Mouse (Mus musculus) left cerebral cortex, postnatal 36 days (tissue): ENCODE measurements at regions not wholly inside any gene's neighbourhood (a gene's known extent, or its start where the extent isn't known, plus 50 kb on each side); places are given as distances from the start of the nearest gene placed in this dataset.
A peak's percentile ranks its signal among the peaks of the same experiment; 100 is the strongest.

Experiments
- DNase-seq, 2 experiments: peaks; one replicate each; pipeline ENCODE4 v3.0.0; 2021 to 2022; ENCODE audit warnings: low spot score in 2 of 2, mixed read lengths in 1 of 2
- intact Hi-C: fragments of 180-260 bp; cut with DNase I; formaldehyde crosslinking; loops from one replicate; pipeline ENCODE4 v1.15.1; 2025

DNA sequence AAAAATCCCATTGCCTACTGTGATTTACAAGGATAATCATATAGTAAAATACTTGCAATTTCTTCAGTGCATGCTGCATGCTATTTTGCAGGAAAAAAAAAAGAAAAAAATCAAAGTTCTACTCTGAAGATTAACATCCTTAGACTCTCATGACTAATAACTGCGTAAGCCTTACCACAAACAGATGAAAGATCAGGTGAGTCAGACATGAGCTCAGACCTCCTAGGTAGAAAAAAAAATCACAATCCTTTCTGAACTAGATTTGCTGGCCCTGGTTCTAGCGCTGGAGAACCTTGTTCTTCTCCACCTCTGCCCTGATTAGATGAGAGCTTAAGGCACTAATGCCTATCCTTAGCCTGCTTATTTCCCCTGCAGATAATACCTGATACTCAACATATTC, 96.1 kb upstream of the Snap25 start:
- intact Hi-C loops = no loop called here
- no peak for DNase-seq

DNA sequence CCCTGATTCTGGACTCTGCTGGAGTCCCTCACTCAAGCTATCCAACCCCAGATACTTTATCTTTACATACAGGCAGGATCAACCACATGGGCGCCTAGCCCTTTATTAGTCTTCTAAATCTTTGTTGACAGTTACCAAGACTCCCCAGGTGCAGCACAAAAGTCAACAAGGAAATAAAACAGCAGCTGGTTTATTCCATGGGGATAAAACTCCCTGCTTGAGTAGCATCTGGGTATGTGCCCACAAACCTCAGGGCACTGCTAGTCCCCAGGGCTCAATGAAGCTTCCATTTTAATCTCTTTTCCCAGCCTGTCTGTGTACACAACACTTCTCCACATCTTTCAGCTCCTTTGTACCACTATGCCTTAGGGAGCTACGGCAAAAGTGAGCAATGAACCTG, 95.1 kb upstream of the Snap25 start:
- intact Hi-C loops = no loop called here
- no peak for DNase-seq

DNA sequence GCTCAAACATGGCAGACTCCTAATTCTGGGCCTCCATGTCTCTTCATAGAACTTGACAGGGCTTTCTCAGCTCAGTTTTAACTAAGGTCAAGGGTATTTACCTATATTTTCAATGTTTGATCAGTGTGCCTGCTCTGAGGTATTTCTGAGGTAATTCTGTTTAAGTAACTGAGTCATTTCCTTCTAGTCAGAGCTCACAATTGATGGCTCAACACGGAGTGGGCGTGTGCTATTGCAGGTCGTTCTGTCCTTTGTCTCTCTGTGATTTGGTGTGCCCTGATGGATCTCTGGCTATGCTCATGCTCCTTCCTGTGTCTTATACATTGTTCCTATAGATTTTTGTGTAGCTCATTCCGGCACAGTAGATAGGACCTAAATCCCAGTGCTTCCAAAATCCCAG, 92.9 kb upstream of the Snap25 start:
- no peak for DNase-seq
- intact Hi-C loops = no loop called here

DNA sequence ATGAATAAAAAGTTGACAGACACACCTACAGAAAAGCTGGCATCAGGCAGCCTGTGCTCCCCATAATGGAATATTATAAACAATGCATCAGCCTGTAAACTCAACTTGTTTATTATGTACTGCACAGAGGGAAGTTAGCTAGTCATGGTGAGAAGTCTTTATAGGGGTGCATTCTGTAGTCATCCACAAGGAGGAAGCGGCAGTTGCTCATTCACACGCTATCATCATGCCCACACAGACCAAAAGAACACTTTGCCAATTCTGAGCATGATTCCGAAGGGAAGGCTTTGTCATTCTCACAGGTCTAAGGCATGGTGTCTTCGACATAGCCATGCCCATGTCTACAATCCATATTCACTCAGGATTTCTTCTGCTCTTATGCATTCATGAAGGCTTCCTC, 92.3 kb upstream of the Snap25 start:
- DNase-seq = no peak

DNA sequence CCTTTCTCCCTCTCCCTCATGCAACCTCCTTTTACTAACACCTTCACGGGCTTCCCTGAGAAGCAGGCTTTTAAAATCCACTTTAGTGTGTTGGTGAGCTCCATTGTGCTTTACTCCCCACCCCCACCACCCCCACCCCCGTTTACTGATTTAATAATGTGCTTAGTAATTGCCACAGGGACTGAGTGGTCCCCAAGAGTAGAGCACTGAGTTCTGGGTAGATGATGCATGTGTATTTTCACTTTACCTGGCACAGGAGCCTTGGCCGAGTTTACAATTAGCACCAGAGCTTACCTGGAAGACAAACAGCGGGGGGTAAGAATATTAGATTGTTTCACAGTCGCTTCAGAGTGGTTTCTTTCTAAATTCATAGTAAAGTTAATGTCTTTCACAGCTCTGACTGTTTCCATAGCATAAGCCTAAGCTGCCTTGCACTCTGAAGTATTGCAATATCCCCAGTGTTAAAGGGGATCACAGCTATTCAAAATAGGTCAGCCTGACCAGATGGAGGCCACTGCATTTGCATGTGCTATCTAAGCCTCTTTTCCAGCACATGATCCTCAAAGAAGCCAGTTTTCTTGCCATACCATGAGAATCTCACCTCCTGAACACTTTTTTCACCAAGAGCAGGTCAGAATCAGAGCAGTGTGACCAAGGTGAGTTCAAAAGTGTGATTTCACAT, 89.3 kb upstream of the Snap25 start:
- DNase-seq = no peak
- intact Hi-C loops = no loop called here

More for the DNA sequence above, 92.3 kb upstream of the Snap25 start:
- intact Hi-C loops = no loop called here

DNA sequence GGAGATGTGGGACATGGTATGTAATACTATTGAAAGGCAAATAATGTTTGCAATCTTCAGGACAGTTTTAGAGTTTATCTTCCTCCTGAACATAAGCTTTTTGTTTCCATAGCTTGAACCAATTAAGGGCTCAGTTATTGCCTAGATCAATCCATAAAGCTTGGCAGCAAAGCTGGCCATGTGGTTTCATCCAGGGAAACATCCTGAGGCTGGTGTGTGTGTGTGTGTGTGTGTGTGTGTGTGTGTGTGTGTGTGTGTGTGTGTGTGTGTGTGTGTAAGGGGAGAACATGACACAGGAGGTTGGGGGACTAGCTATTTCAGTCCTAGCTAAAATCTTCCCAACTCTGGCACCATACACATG, 88.8 kb upstream of the Snap25 start:
- intact Hi-C loops = no loop called here
- no peak for DNase-seq

DNA sequence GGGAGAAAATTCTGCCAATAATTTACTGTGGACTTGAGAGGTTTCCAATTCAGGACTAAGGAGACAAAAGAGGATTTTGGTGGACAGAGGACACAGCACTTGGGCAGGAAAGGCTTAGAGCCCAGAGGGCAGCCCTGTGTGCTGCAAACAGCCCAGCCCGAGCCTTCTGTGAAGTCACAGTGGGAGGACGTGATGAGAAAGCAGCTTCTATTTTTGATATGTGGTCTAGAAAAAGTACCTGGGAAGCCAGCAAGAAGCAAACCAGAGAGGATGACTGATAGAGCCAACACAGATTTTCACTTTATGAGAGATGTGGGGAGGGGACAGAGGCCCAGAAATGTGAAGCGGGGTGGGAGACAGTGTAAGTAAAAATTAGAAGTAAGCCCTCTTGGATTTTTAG, 66.3 kb upstream of the Snap25 start:
- intact Hi-C loops = no loop called here
- DNase-seq = peak in 1 of 2 experiments; percentile 28

DNA sequence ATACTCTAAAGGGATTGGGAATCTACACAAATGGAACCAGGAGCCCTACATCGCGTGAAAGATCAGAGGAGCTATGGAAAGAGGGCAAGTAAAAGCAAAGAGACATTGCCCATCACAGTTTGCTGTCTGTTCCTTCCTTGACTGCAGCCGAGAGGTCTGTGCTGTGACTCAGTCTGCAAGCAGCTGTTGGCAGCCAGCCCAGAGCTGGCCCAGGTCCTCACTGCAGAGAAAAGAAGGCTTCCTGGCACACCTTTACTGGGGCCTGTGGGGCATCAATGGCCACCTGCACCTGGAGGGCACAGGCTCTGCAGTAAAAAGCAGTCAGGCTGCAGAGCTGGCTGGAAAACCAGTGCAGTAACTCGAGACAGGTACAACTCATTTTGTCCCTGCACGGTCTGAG, 64.6 kb upstream of the Snap25 start:
- peak; percentile 37 for DNase-seq

DNA sequence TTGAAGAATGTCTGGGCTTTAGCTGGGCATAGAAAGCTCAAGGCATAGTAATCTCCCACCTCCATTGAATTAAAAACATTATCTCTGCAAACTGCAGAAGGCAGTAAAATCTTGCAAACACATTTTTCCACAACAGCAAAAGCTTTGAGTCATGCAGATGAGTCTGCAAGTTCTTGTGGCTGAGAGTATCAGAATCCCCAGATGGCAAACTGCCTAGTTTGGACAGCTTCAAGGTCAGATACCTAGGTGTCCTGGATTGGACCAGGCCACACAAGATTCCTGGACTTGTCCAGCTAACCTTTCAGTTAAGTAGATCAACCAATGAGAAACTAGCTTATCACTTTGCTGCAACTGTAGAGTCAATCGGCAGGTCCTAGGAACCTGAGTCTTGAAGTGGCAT, 62.5 kb upstream of the Snap25 start:
- intact Hi-C loops = no loop called here
- no peak for DNase-seq

More for the DNA sequence above, 64.6 kb upstream of the Snap25 start:
- intact Hi-C loops = no loop called here

DNA sequence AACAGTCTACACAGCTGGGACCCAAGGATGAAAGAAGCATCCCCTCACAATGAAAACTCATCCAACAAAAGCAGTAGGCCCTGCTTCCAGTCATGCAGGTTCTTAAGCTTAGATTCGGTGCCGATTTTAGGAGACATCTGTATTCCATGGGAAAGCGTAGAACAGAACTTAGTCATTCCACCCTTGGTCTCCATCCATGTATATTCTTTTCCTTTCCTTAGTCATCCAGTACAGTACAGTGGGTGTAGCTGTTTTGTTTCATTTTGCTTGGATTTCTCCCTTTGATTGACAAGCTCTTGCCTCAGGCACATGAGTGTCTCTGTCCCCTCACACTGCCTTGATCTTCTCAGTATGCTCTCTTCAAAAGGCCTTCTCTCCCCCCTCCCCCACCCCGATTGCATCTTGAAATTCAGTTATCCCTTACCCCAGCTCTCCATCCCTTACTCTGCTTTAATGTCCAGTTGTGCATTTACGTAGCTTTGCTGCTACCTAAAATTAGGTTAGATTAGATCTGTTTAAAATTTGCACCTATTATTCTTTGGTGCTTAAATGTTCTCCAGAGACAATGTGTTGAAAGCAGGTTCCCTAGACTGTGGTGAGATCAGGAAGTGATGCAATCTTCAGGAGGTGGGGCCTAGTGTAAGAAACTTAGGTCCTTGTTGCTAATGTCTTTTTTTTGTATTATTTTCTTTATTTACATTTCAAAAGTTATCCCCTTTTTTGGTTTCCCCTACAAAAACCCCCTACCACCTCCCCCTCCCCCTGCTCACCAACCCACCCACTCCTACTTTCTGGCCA, 60.8 kb upstream of the Snap25 start:
- intact Hi-C loops = no loop called here
- DNase-seq = no peak
